In genomic region chr3:26921576-26921975, GRCm38 (mm10) we compare ENCODE assay signal across 20 mouse cellular contexts.
A peak's percentile ranks its signal among the peaks of the same experiment; 100 is the strongest.
DNase-seq lines count a peak whose midpoint lies in the region; TF ChIP-seq lines count a peak whose summit lies in the region.
"Had no signal": no experiment of that assay in that cellular context is flagged by ENCODE, and none has a peak within 500 bp of the region (broad histone marks: within the 10 kb centered on the region; RNA-seq: fewer than 3 reads in every experiment).

No protein-coding gene starts in this region.

- TF ChIP-seq CTCF in gastrocnemius, adult 2 months (IDR thresholded peaks at IDR 0.05), result no peak

- intact Hi-C loops in left cerebral cortex, postnatal 25 days (cut with DNase I), result loop anchor here (5.0 kb wide), 1 partner anchor 74 kb away; no protein-coding TSS in a partner anchor
- intact Hi-C loops in left cerebral cortex, postnatal 10 days (cut with DNase I), result no loop called here
- intact Hi-C loops in gastrocnemius, adult 2 months (cut with DNase I), result no loop called here

- no peak overlapping the region for H3K27ac ChIP-seq in gastrocnemius, adult 2 months
- H3K27ac ChIP-seq: embryonic facial prominence, embryonic 15.5 days; forebrain, embryonic 10.5 days; heart, adult 2 months; hindbrain, embryonic 10.5 days; hindbrain, embryonic 15.5 days had no signal

- DNase-seq in frontal cortex, adult 2 months (ENCODE audit: extremely low spot score in 1 of 2, low spot score in 1 of 2), result peak; percentile 18 to 53
- DNase-seq in frontal cortex, postnatal 25 days (ENCODE audit: low spot score in 2 of 2), result no peak
- peak; percentile 23 to 82 for DNase-seq in left cerebral cortex, postnatal 25 days (ENCODE audit: low spot score in 2 of 2)
- DNase-seq in left cerebral cortex, postnatal 10 days (ENCODE audit: extremely low spot score in 1 of 2, low spot score in 2 of 2), result no peak
- DNase-seq in right cerebral cortex, adult 2 months (ENCODE audit: low spot score in 2 of 2), result peak; percentile 29 to 36
- DNase-seq in right cerebral cortex, postnatal 4 days, result no peak
- no peak for DNase-seq in gastrocnemius, adult 2 months
- DNase-seq: adrenal gland, adult 8-10 months; adrenal gland, postnatal 36 days; cerebellum, adult 11 months; cerebellum, adult 8-10 months; cerebellum, postnatal 14 days; gastrocnemius, postnatal 14 days; heart, adult 2 months had no signal

- no peak overlapping the region for H3K4me3 ChIP-seq in gastrocnemius, adult 2 months
- H3K4me3 ChIP-seq: embryonic facial prominence, embryonic 15.5 days; erythroblast, embryonic 14.5 days; forebrain, embryonic 10.5 days; heart, adult 2 months; heart, embryonic 12.5 days; hindbrain, embryonic 10.5 days; hindbrain, embryonic 15.5 days had no signal

Comparison
In these comparisons a context has a peak if more than half of its experiments do, and no peak if none do; other contexts are left out.
1. DNase-seq: peak in frontal cortex, adult 2 months (2 of 2), left cerebral cortex, postnatal 25 days (2 of 2) and right cerebral cortex, adult 2 months (2 of 2); none in frontal cortex, postnatal 25 days (0 of 2), left cerebral cortex, postnatal 10 days (0 of 2), right cerebral cortex, postnatal 4 days (single experiment) and gastrocnemius, adult 2 months (single experiment).